Mouse (Mus musculus) thymus, postnatal 10 days (tissue): ENCODE measurements around the gene Cdyl.

ENCODE experiments used
- DNase-seq, 2 experiments: peaks; one replicate each; pipeline ENCODE4 v3.0.0; 2021; ENCODE audit warnings: low spot score in 2 of 2

Gene Cdyl

GRCm38 (mm10) chr13:35797811-35798522 lies 138.3 kb downstream of the Cdyl start:
- no peak for DNase-seq

DNA sequence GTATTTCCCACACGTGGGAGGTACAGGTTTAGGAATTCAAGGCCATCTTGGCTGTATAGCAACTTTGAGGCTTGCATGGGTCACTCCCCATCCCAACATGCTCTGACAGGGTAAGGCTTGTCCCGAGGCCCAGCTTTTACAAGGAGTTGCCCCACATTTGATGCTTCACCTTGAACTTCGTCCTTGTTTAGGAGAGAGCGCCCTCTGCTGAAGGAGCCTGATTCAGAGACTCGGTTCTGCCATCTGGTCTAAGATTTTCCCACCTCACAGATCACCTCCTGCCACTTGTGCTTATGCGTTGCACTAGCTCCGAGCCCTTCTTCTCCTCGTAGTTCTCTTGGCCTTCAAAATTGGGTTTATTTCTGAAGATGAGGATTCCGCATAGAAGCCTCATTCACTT lies 139.0 kb downstream of the Cdyl start:
- peak; percentile 8 to 59 for DNase-seq

GRCm38 (mm10) chr13:35800270-35800669 lies 140.6 kb downstream of the Cdyl start:
- DNase-seq: no peak

DNA sequence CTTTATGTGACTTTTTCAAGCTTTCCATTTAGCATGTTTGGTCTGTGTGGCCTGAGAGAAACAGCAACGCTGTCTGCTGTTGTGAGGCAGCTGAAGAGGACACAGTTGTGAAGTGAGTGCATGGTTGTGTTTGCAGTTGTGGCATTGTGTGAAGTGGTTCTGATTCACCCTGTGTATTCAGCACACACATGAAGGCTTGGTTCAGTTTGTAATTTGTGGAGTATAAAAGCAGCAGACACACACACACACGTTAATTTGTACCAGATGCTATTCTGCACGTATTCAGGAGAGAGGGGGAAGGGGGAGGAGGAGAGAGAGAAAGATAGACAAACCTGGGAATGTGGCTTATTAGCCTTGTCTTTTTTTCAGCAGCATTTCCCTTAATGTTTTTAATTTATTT lies 146.1 kb downstream of the Cdyl start:
- no peak for DNase-seq

GRCm38 (mm10) chr13:35806165-35806564 lies 146.5 kb downstream of the Cdyl start:
- no peak for DNase-seq

DNA sequence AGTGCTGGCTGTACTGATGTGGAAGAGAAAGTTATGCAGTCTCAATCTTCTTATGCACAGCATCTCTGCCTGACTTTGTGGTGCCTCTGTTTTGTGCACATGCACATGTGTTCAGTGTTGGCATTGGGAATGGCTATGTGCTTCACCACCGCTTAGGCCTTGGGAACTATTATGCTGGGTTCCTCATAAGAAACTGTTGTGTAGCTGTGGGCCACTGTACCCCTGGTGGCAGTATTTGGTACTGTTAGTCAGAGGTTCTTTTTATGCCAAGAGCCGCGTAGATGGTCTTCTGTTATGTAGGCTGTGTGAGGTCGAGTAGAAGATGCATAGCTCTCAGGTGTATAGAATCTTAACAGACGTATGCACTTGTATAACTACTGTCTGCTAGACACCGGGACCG lies 147.4 kb downstream of the Cdyl start:
- no peak for DNase-seq

- no peak for DNase-seq
These were observed 147.9 kb downstream of the Cdyl start for GRCm38 (mm10) chr13:35807525-35807924.

GRCm38 (mm10) chr13:35807940-35808339 lies 148.3 kb downstream of the Cdyl start:
- DNase-seq: no peak

GRCm38 (mm10) chr13:35809252-35810159 lies 149.9 kb downstream of the Cdyl start:
- no peak for DNase-seq

DNA sequence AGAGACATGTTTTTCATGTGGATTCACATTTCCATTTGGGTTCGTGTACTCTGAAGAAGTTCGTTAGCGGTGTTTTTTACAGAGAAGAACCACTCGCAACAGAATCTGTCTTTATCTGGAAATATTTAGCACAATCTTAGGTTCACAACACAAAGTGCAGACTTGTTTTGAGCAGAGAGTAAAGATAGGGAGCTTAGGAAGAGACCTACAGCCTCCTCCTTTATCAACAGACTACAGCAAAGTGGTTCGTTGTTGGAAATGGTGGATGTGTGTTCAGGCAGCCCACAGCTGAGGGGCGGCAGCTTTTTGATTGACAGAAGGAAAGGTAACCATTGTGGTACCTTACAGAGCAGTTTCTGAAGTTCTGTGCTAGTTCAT lies 150.5 kb downstream of the Cdyl start:
- no peak for DNase-seq

DNA sequence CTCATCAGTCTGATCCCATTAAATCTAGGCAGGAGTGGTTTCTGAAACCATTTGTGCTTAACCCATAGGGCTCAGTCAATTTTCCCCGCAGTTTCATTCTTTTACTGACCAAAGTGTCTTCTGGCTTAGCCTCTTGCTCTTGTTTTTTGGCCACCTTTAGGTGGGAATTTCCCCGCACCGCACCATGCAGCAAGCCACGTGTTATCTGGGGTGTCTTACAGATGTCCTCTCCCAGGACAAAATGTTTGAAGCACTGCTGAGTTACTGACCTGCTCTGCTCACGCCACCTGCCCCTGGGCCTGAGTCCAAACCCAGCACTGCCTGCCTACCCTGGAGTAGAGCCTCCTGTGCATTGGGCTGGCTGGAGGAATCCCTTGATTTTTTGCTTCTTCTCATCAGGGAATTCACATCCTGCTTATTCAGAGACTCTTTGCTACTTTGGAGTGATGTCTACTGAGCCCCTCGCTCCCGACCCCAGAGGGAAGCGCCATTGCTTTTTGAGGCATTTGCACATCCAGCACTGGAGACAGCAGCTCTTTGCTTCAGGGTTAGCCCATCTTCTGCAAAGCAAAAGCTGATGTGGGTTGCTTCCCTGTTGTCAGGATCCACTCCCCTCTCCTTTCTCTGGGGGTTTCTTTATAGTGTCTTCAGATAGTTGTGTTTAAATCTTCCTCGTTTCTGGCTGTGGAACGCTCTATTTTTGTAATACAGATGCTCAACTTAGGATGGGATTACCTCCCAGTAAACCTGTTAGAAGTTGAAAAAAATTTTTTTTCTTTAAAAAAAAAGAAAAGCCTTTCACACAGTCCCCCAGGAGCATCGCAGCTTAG lies 151.9 kb downstream of the Cdyl start:
- no peak for DNase-seq

- peak; percentile 59 to 65 for DNase-seq
These were observed 152.5 kb downstream of the Cdyl start for GRCm38 (mm10) chr13:35812191-35812440.

DNA sequence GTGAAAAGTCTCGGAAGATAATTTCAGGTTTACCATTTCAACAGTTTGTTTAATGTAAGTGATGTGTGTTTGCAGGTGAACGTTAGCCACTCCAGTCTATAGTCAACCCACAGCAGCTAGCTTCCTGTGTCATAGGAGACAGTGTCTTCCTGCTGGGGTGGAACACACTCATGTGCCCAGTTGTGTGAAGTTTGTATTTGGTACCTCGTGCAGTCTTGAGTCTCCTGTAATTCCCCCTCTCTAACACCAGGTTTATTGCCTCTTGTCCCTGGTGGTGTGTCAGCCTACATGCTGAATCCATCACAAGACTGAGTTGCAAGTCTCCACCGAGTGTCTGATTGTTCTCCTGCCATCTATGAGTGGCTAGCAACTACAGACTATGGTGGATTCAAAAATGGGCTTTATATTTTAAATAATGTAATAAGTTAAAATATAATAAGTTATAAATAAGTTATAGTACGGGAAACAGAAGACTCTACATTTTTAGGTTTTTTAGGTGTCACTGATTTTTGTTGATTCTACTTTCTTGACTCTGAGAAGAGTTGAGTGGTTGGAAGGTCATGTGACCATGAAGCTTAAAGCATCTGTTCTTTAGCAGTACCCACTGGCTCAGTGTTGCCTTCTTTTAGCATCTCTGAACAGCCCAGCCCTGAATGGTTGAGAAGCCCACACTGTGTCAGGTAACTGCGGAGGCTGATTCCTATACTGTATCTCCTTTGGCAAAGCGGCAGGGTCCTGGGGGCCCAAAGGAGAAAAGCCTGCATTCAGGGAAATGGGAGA lies 153.9 kb downstream of the Cdyl start:
- no peak for DNase-seq

DNA sequence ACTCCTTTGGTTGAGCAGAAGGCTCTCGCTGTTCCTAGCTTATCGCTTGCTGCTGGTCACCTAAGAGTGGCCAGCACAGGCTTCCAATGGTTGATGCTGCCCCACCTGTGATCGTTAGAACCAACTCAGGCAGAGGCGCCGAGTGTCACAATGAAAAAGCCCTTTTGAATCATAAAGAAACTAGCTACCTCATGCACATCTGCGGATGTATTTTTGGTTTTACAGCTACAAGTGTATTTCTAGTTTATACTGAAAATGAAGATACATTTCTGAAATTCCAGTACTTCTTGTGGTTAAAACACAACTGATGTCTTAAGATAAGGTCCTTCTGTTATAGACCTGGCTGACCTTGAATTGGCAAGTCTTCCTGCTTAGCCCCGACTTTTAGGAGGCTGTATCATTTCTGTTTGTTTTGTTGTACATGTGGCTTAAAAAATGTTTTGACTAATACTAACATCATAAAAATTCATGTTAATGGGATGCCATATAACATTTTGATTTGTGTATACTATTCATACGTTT lies 155.6 kb downstream of the Cdyl start:
- no peak for DNase-seq

GRCm38 (mm10) chr13:35815782-35816368 lies 156.2 kb downstream of the Cdyl start:
- no peak for DNase-seq

DNA sequence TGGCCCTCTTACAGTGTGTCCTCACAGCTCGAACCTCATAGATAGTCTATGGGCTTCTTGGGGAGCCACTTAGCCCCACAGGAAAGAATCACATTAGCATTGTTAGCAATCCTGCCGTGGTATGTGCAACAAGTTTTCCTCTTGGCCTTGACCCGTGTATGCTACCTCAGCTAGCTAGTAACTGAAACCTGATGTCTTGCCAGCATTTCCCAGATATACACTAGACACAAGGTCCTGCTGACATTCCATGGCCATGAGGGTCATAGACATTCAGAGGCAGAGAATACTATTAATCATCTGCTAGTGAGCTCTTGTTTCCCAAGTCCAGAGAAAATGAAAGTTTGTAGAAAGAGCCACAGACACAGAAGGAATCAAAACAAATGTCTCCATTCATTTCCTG lies 158.0 kb downstream of the Cdyl start:
- no peak for DNase-seq

- no peak for DNase-seq
These were observed 158.4 kb downstream of the Cdyl start for GRCm38 (mm10) chr13:35818060-35818459.

- no peak for DNase-seq
These were observed 162.3 kb downstream of the Cdyl start for GRCm38 (mm10) chr13:35821821-35822454.

- DNase-seq: no peak
These were observed 163.2 kb downstream of the Cdyl start for GRCm38 (mm10) chr13:35822795-35823194.

DNA sequence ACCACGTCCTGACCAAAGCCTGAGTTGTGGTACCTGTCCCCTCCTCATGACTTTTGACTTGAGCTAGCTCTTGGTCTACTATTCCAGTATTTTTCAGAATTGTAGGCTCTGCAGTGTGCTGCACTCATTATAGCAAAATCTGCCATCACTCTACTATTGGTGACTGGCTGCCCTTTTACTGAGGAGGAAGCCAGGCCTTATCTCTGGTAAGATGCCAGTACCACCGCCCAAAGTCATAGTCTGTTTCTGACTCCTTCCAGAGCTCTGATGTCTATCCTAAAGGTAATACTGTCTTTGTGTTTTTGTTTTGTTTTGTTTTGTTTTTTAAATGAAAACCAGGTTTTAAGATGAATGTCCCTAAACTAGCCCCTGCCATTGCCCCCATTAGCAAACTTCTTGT lies 166.0 kb downstream of the Cdyl start:
- DNase-seq: no peak

- no peak for DNase-seq
These were observed 173.0 kb downstream of the Cdyl start for GRCm38 (mm10) chr13:35832676-35833075.
